Mouse (Mus musculus) thymus, adult 2 months (tissue): Measurements from ENCODE around the gene Spdl1. TPM values are rescaled to one million over a fixed set of nuclear protein-coding genes. Genes with fewer than 3 reads are reported as not detected.

ENCODE experiments used
- DNase-seq: peaks from one replicate; pipeline ENCODE4 v3.0.0; 2021
- H3K27ac ChIP-seq: fragments of 200-500 bp; 2 replicates; pipeline ENCODE4 v1.5.1; 2012; ENCODE audit warnings: low read length, control low read depth; ENCODE audit not compliant: control insufficient read depth, insufficient read depth
- H3K27me3 ChIP-seq: fragments of 200-500 bp; 2 replicates; pipeline ENCODE4 v1.6.1; 2012; ENCODE audit warnings: mild to moderate bottlenecking, low read length, moderate library complexity, mixed read lengths; ENCODE audit not compliant: control insufficient read depth, insufficient read depth
- H3K36me3 ChIP-seq: fragments of 200-500 bp; 2 replicates; pipeline ENCODE4 v1.6.1; 2012; ENCODE audit warnings: mild to moderate bottlenecking, low read length, moderate library complexity; ENCODE audit not compliant: control insufficient read depth, insufficient read depth
- H3K4me1 ChIP-seq: fragments of 200-500 bp; replicated peaks from 2 replicates; pipeline ENCODE4 v1.6.1; 2012; ENCODE audit warnings: low read length; ENCODE audit not compliant: control insufficient read depth, insufficient read depth
- H3K4me3 ChIP-seq: fragments of 200-500 bp; 2 replicates; pipeline ENCODE4 v1.5.1; 2012; ENCODE audit warnings: mild to moderate bottlenecking, low read length, control low read depth, moderate library complexity; ENCODE audit not compliant: control insufficient read depth, insufficient read depth
- CTCF ChIP-seq: fragments of 200-500 bp; IDR thresholded peaks from 2 replicates; pipeline ENCODE4 v1.5.1; 2012; ENCODE audit warnings: mild to moderate bottlenecking, control low read depth, low read length, moderate library complexity, borderline replicate concordance; ENCODE audit not compliant: control insufficient read depth, poor library complexity, insufficient read depth; ENCODE audit errors: extremely low read depth
- POLR2A ChIP-seq: fragments of 200-500 bp; IDR thresholded peaks from 2 replicates; pipeline ENCODE4 v1.6.1; 2012; ENCODE audit warnings: mild to moderate bottlenecking, low read length, control low read depth, moderate library complexity; ENCODE audit not compliant: control insufficient read depth, poor library complexity, insufficient read depth; ENCODE audit errors: extremely low read depth
- WGBS: fragments of 180-500 bp; shearing (Covaris S2); methylation state at CpG from one replicate; pipeline ENCODE4 v1.1.7; 2018; 5-methylcytosine and 5-hydroxymethylcytosine counted together
- polyA plus RNA-seq: library from polyadenylated mRNA; depleted of rRNA; stranded (reverse); fragments of >200 nt; gene quantifications from 2 replicates; pipeline ENCODE4 v1.2.3, GENCODE M21; 2012

The Spdl1 gene
- polyA plus RNA-seq, 1 experiment, result 7.6 TPM

DNA sequence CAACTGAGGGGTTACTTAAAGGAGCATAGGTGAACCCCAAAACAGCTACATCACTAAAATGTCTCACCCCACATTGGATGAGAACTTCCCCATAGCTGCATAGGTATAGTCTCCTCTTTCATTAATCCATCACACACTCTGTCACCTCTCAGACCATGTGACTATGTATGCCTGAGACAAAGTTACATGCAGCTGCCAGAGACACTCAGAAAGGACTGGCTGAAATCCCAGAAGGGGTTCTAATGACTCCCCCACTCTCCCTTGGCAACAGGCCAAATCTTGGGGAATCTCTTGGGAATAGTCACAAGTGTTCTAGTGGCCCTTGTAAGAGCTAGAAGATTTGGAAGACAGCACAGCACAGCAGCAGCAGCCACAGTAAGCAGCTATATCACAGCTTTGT lies 48.6 kb downstream of the Spdl1 start:
- Histone ChIP-seq H3K4me1 (peaks cover 23% of the 10 kb centered on the region), H3K36me3 (peaks cover 8% of the 10 kb centered on the region), H3K27me3 (no peaks in the 10 kb centered on the region), H3K27ac (no peak overlapping the region), H3K4me3 (no peak overlapping the region)
- no peak for DNase-seq
- no peak for TF ChIP-seq POLR2A
- TF ChIP-seq CTCF, result no peak

GRCm38 (mm10) chr11:34783587-34784043 lies 49.8 kb downstream of the Spdl1 start, which contains the start of gene Dock2:
TSS of gene Dock2 (minus strand) at chr11:34783892.
- Histone ChIP-seq H3K4me1 (peaks cover 27% of the 10 kb centered on the region), H3K27ac (peak within 1 kb of the TSS; percentile 90), H3K27me3 (no peaks in the 10 kb centered on the region), H3K36me3 (peaks cover 8% of the 10 kb centered on the region), H3K4me3 (peak within 1 kb of the TSS; percentile 91)
- 0 out of 2 replicates have a peak, but pooled peaks have one; percentile 9 for TF ChIP-seq CTCF
- TF ChIP-seq POLR2A, result peak; percentile 65; the same call in 1 of the 2 replicates
- DNase-seq, result peak; percentile 80
- WGBS, result 5% methylated on average over 12 of the region's 12 CpGs

GRCm38 (mm10) chr11:34782516-34783430 lies 50.7 kb downstream of the Spdl1 start:
- TF ChIP-seq CTCF, result no peak
- no peak for TF ChIP-seq POLR2A
- Histone ChIP-seq H3K27me3 (no peaks in the 10 kb centered on the region), H3K36me3 (peaks cover 8% of the 10 kb centered on the region), H3K4me3 (peak overlapping the region; percentile 91), H3K4me1 (peaks cover 28% of the 10 kb centered on the region), H3K27ac (peak overlapping the region; percentile 90)
- WGBS, result 15% methylated on average over 8 of the region's 8 CpGs
- DNase-seq, result peak; percentile 90

- DNase-seq, result no peak
- TF ChIP-seq POLR2A, result no peak
- TF ChIP-seq CTCF, result no peak
- peaks cover 38% of the 10 kb centered on the region for H3K4me1 ChIP-seq
- H3K36me3 ChIP-seq, result peaks cover 8% of the 10 kb centered on the region
- no peak overlapping the region for H3K27ac ChIP-seq
- H3K4me3 ChIP-seq, result no peak overlapping the region
- WGBS, result 60% methylated on average over 2 of the region's 2 CpGs
- no peaks in the 10 kb centered on the region for H3K27me3 ChIP-seq
Measured at GRCm38 (mm10) chr11:34780786-34781185, 52.7 kb downstream of the Spdl1 start.

DNA sequence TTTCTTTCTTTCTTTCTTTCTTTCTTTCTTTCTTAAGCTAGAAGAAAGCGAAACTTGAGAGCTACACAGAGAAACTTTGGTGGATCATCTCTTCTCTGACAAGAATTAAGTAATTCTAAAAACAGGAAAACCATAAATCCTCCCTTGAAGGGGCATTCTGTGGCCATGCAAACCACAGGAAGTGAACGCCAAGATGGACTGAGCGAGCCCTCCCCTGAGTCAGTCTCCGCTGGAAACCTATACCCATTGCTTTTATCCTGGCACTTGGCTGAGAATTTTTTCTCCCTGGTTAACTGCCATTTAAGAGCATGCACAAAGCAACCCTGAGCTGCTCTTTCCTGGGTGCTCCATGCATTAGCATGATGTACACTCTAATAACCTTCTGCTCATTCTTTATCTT lies 53.5 kb downstream of the Spdl1 start:
- no peak for DNase-seq
- Histone ChIP-seq H3K36me3 (peaks cover 8% of the 10 kb centered on the region), H3K4me3 (no peak overlapping the region), H3K27ac (no peak overlapping the region), H3K4me1 (peaks cover 45% of the 10 kb centered on the region), H3K27me3 (no peaks in the 10 kb centered on the region)
- WGBS, result 46% methylated on average over 4 of the region's 4 CpGs
- TF ChIP-seq CTCF (no peak), POLR2A (no peak)

DNA sequence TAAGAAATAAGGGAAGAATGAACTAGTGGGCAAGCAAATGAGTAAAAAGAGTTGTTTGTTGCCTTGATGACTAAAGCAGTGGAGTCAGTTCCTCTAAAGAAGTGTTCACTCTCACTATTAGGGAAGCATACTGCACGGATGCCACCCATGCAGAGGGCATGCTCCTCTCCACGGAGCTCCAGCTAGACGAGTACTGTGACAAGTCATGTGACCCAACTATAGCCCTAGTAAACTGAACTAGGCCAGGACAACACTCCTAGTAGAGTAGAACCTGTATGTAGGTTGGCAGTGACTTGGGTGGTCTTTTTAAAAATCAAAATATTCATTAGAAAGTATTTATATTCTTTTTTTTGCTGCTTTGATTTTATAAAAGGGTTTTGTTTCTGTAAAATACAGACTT lies 55.1 kb downstream of the Spdl1 start:
- TF ChIP-seq POLR2A (no peak), CTCF (no peak)
- DNase-seq, result no peak
- WGBS, result 50% methylated on average over 3 of the region's 3 CpGs
- Histone ChIP-seq H3K27ac (no peak overlapping the region), H3K4me1 (peaks cover 50% of the 10 kb centered on the region), H3K4me3 (no peak overlapping the region), H3K36me3 (peaks cover 8% of the 10 kb centered on the region), H3K27me3 (no peaks in the 10 kb centered on the region)
